Mouse (Mus musculus): ENCODE data around the gene 4933415A04Rik.

GRCm38 (mm10) chr11:43608440-43608839 lies 21.6 kb downstream of the 4933415A04Rik start:
- TF ChIP-seq CTCF (IDR thresholded peaks at IDR 0.05; ENCODE audit: control insufficient read depth, insufficient read depth, low read length) (no peak), POLR2A (IDR thresholded peaks at IDR 0.05; ENCODE audit: borderline replicate concordance, control insufficient read depth, low read depth, low read length) (no peak)
